Mouse (Mus musculus): Measurements from ENCODE around the gene Slc25a30.

GRCm38 (mm10) chr14:75735597-75735996 is 51.2 kb downstream of the Slc25a30 start:
- TF ChIP-seq EP300 (IDR thresholded peaks at IDR 0.05; ENCODE audit: insufficient read depth, low read depth, low read length) = no peak
- TF ChIP-seq POLR2A (IDR thresholded peaks at IDR 0.05; ENCODE audit: insufficient read depth, low read length) = no peak
